Mouse (Mus musculus) kidney, adult 8-10 months (tissue): ENCODE results near the gene Tmem255a.

Experiments
- DNase-seq, 2 experiments: peaks; one replicate each; pipeline ENCODE4 v3.0.0; 2022

Gene Tmem255a

DNA sequence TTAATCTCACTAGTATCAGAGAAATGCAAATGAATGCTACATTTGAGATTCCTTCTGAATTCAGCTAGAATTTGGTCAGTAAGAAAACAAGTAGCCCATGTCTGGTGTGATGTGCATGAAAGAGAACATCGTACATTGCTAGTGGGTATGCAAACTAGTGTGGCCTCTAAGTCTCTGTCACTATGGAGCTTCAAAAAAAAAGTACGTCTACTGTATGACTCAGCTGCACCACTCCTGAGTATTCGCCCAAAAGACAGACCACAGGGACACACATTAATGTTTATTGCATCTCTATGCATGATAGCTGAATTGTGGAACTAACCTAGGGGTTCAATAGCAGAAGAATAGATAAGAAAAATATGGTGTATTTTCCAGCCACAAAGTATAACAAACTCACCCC is 86.9 kb downstream of the Tmem255a start:
- DNase-seq, result no peak

- DNase-seq, result no peak
Measured at GRCm38 (mm10) chrX:38159097-38159496, 93.1 kb downstream of the Tmem255a start.
